Mouse (Mus musculus) embryonic facial prominence, embryonic 12.5 days (tissue): ENCODE measurements around the gene Trp53rkb. TPM values are rescaled to one million over a fixed set of nuclear protein-coding genes. Genes with fewer than 3 reads are reported as not detected.

Source experiments
- ATAC-seq: fragments of 200-750 bp; cut with Nextera tagmentation; 2 replicates; pipeline ENCODE4 v1.8.0; 2017; ENCODE audit not compliant: insufficient number of reproducible peaks, insufficient read depth, low FRiP score, low TSS enrichment
- H3K27ac ChIP-seq: fragments of 300-500 bp; sonication (generic); 2 replicates; pipeline ENCODE4 v1.5.1; 2016; ENCODE audit warnings: mild to moderate bottlenecking
- H3K27me3 ChIP-seq: fragments of 300-500 bp; sonication (generic); 2 replicates; pipeline ENCODE4 v1.6.1; 2016; ENCODE audit warnings: mild to moderate bottlenecking, moderate library complexity
- H3K36me3 ChIP-seq: fragments of 300-500 bp; sonication (generic); 2 replicates; pipeline ENCODE4 v1.6.1; 2016; ENCODE audit warnings: mild to moderate bottlenecking
- H3K4me1 ChIP-seq: fragments of 300-500 bp; sonication (generic); 2 replicates; pipeline ENCODE4 v1.6.1; 2016
- H3K4me2 ChIP-seq: fragments of 300-500 bp; sonication (generic); replicated peaks from 2 replicates; pipeline ENCODE4 v1.6.1; 2016; ENCODE audit warnings: mild to moderate bottlenecking, moderate library complexity
- H3K4me3 ChIP-seq: fragments of 300-500 bp; sonication (generic); 2 replicates; pipeline ENCODE4 v1.5.1; 2016; ENCODE audit warnings: mild to moderate bottlenecking
- H3K9ac ChIP-seq: fragments of 300-500 bp; sonication (generic); 2 replicates; pipeline ENCODE4 v1.6.1; 2016; ENCODE audit warnings: mild to moderate bottlenecking, moderate library complexity
- H3K9me3 ChIP-seq: fragments of 300-500 bp; sonication (generic); 2 replicates; pipeline ENCODE4 v1.6.1; 2016; ENCODE audit warnings: mild to moderate bottlenecking, moderate library complexity
- WGBS: fragments of 180-500 bp; shearing (Covaris S2); methylation state at CpG from one replicate; pipeline ENCODE4 v1.1.7; 2016; 5-methylcytosine and 5-hydroxymethylcytosine counted together
- polyA plus RNA-seq: library from polyadenylated mRNA; unstranded; fragments of >200 nt; fragmentation: Nextera tagmentation; extraction: Ambion mirVana; gene quantifications from 2 replicates; pipeline ENCODE4 v1.2.1, GENCODE M21; 2016

Gene Trp53rkb
- polyA plus RNA-seq, 1 experiment from 2014 or later: 13.2 TPM

- Histone ChIP-seq H3K4me3 (no peak overlapping the region), H3K36me3 (no peaks in the 10 kb centered on the region), H3K9ac (no peak overlapping the region), H3K27ac (no peak overlapping the region), H3K27me3 (no peaks in the 10 kb centered on the region), H3K4me2 (no peak overlapping the region), H3K9me3 (no peaks in the 10 kb centered on the region), H3K4me1 (no peaks in the 10 kb centered on the region)
- ATAC-seq: no peak
- 78% methylated on average over 10 of the region's 10 CpGs for WGBS
Observed at GRCm38 (mm10) chr2:166822119-166822826, 29.9 kb downstream of the Trp53rkb start.

GRCm38 (mm10) chr2:166822901-166823300 lies 30.6 kb downstream of the Trp53rkb start:
- ATAC-seq: no peak
- H3K4me2 ChIP-seq: no peak overlapping the region
- no peaks in the 10 kb centered on the region for H3K4me1 ChIP-seq
- 74% methylated on average over 2 of the region's 2 CpGs for WGBS
- no peak overlapping the region for H3K4me3 ChIP-seq
- no peaks in the 10 kb centered on the region for H3K36me3 ChIP-seq
- no peaks in the 10 kb centered on the region for H3K9me3 ChIP-seq
- no peaks in the 10 kb centered on the region for H3K27me3 ChIP-seq
- no peak overlapping the region for H3K27ac ChIP-seq
- no peak overlapping the region for H3K9ac ChIP-seq

GRCm38 (mm10) chr2:166824386-166824785 lies 32.1 kb downstream of the Trp53rkb start:
- no peak overlapping the region for H3K27ac ChIP-seq
- 91% methylated on average over 5 of the region's 5 CpGs for WGBS

GRCm38 (mm10) chr2:166824998-166825397 lies 32.7 kb downstream of the Trp53rkb start:
- H3K36me3 ChIP-seq: no peaks in the 10 kb centered on the region
- H3K9ac ChIP-seq: no peak overlapping the region
- no peak overlapping the region for H3K27ac ChIP-seq
- 93% methylated on average over 5 of the region's 5 CpGs for WGBS
- no peak for ATAC-seq
- H3K27me3 ChIP-seq: no peaks in the 10 kb centered on the region
- H3K4me1 ChIP-seq: no peaks in the 10 kb centered on the region
- H3K4me3 ChIP-seq: no peak overlapping the region
- no peak overlapping the region for H3K4me2 ChIP-seq
- H3K9me3 ChIP-seq: no peaks in the 10 kb centered on the region

More at GRCm38 (mm10) chr2:166824386-166824785, 32.1 kb downstream of the Trp53rkb start:
- Histone ChIP-seq H3K4me3 (no peak overlapping the region), H3K36me3 (no peaks in the 10 kb centered on the region), H3K4me1 (no peaks in the 10 kb centered on the region), H3K9ac (no peak overlapping the region), H3K27me3 (no peaks in the 10 kb centered on the region), H3K4me2 (no peak overlapping the region), H3K9me3 (no peaks in the 10 kb centered on the region)
- ATAC-seq: no peak

- Histone ChIP-seq H3K27ac (no peak overlapping the region), H3K4me1 (no peaks in the 10 kb centered on the region), H3K9me3 (no peaks in the 10 kb centered on the region), H3K9ac (no peak overlapping the region), H3K36me3 (no peaks in the 10 kb centered on the region), H3K4me2 (no peak overlapping the region), H3K27me3 (no peaks in the 10 kb centered on the region), H3K4me3 (no peak overlapping the region)
- ATAC-seq: no peak
- 88% methylated on average over 8 of the region's 8 CpGs for WGBS
Observed at GRCm38 (mm10) chr2:166826491-166827224, 34.3 kb downstream of the Trp53rkb start.

GRCm38 (mm10) chr2:166828306-166828705 lies 36.0 kb downstream of the Trp53rkb start:
- Histone ChIP-seq H3K36me3 (no peaks in the 10 kb centered on the region), H3K4me2 (no peak overlapping the region), H3K9ac (no peak overlapping the region), H3K4me1 (no peaks in the 10 kb centered on the region), H3K4me3 (no peak overlapping the region), H3K27me3 (no peaks in the 10 kb centered on the region), H3K27ac (no peak overlapping the region), H3K9me3 (no peaks in the 10 kb centered on the region)
- ATAC-seq: no peak
- WGBS: 91% methylated on average over 12 of the region's 12 CpGs

- no peak for ATAC-seq
- no peaks in the 10 kb centered on the region for H3K36me3 ChIP-seq
- no peak overlapping the region for H3K4me2 ChIP-seq
- H3K9ac ChIP-seq: no peak overlapping the region
- H3K27me3 ChIP-seq: no peaks in the 10 kb centered on the region
- no peaks in the 10 kb centered on the region for H3K9me3 ChIP-seq
- H3K4me1 ChIP-seq: no peaks in the 10 kb centered on the region
- no peak overlapping the region for H3K27ac ChIP-seq
- 86% methylated on average over 5 of the region's 5 CpGs for WGBS
- no peak overlapping the region for H3K4me3 ChIP-seq
Observed at GRCm38 (mm10) chr2:166830350-166830749, 38.0 kb downstream of the Trp53rkb start.

- WGBS: 83% methylated on average over 2 of the region's 2 CpGs
- Histone ChIP-seq H3K36me3 (peaks cover 12% of the 10 kb centered on the region), H3K9ac (no peak overlapping the region; the same call in 1 of the 2 replicates), H3K4me3 (no peak overlapping the region), H3K4me1 (no peaks in the 10 kb centered on the region), H3K4me2 (no peak overlapping the region), H3K27ac (no peak overlapping the region), H3K27me3 (no peaks in the 10 kb centered on the region), H3K9me3 (no peaks in the 10 kb centered on the region)
- ATAC-seq: no peak
Observed at GRCm38 (mm10) chr2:166834091-166834490, 41.8 kb downstream of the Trp53rkb start.

GRCm38 (mm10) chr2:166834796-166835195 lies 42.5 kb downstream of the Trp53rkb start:
- no peak for ATAC-seq
- Histone ChIP-seq H3K4me2 (no peak overlapping the region), H3K9ac (no peak overlapping the region), H3K9me3 (no peaks in the 10 kb centered on the region), H3K27ac (no peak overlapping the region), H3K27me3 (no peaks in the 10 kb centered on the region), H3K36me3 (peaks cover 17% of the 10 kb centered on the region), H3K4me1 (no peaks in the 10 kb centered on the region), H3K4me3 (no peak overlapping the region)
- 91% methylated on average over 4 of the region's 4 CpGs for WGBS

GRCm38 (mm10) chr2:166835581-166835980 lies 43.2 kb downstream of the Trp53rkb start:
- H3K4me2 ChIP-seq: no peak overlapping the region
- whole genome bisulfite sequencing: 68% methylated on average over 5 of the region's 5 CpGs
- no peak overlapping the region for H3K9ac ChIP-seq
- no peaks in the 10 kb centered on the region for H3K9me3 ChIP-seq
- ATAC-seq: no peak
- no peaks in the 10 kb centered on the region for H3K4me1 ChIP-seq
- H3K27ac ChIP-seq: no peak overlapping the region
- H3K27me3 ChIP-seq: no peaks in the 10 kb centered on the region
- no peak overlapping the region for H3K4me3 ChIP-seq
- H3K36me3 ChIP-seq: peaks cover 19% of the 10 kb centered on the region

- H3K4me3 ChIP-seq: no peak overlapping the region
- ATAC-seq: no peak
- H3K9ac ChIP-seq: no peak overlapping the region
- no peaks in the 10 kb centered on the region for H3K9me3 ChIP-seq
- no peak overlapping the region for H3K27ac ChIP-seq
- no peaks in the 10 kb centered on the region for H3K4me1 ChIP-seq
- H3K4me2 ChIP-seq: no peak overlapping the region
- WGBS: 89% methylated on average over 4 of the region's 4 CpGs
- peaks cover 30% of the 10 kb centered on the region for H3K36me3 ChIP-seq
- no peaks in the 10 kb centered on the region for H3K27me3 ChIP-seq
Observed at GRCm38 (mm10) chr2:166841813-166842212, 49.5 kb downstream of the Trp53rkb start.
